Mouse (Mus musculus) inflammation-experienced regulatory T-cells, adult 6 months (primary cell): ENCODE results near the gene Higd1c. TPM values are rescaled to one million over a fixed set of nuclear protein-coding genes. Genes with fewer than 3 reads are reported as not detected.
"Not testable (repeated sequence)": the region's sequence is repeated elsewhere in the genome, so short reads cannot be mapped to it uniquely, and the experiment has no call there.

Experiments
- ATAC-seq: one replicate; pipeline ENCODE4 v1.8.0; 2017
- polyA plus RNA-seq, 3 experiments: library from polyadenylated mRNA; unstranded; fragments of 100-300 nt; shearing (Covaris generic); gene quantifications; one replicate each; pipeline ENCODE4 v1.2.1; 2017

Gene Higd1c
- polyA plus RNA-seq, 3 experiments from 2014 or later = not detected

DNA sequence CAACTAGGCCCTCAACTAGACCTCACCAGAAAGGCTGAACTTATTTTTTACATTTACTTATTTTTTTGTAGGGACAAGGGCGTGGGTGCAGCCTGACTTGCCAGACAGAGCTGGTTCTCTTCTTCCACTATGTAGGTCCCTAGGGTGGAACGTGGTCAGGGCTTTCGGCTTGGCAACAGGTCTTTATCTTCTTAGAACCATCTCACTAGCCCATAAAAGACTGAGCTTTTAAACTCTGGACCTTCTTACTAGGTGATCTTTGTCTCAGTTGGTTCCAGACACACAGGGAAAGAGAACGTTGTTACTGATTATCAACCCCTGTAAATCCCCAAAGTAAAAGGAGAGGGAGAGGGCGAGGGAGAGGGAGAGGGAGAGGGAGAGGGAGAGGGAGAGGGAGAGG is 49.0 kb downstream of the Higd1c start:
- ATAC-seq = no peak

DNA sequence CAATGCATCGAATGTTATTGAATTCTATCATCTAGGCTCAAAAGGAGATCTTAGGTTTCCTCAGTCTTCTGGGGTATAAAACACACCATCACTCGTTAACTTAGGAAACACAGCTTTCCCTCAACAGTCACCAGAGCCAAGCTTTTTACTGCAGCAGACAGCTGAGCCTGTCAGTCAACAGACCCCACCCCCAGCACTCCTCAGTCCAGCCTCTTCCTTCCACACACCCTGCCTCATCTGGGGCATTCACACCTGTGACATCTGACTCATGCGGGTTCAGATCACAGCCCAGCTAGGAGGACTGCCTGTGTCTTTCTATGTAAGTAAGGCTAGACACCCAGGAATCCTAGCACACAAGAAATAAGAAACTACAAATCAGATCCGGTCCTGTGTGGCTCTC is 49.7 kb downstream of the Higd1c start:
- ATAC-seq = peak; percentile 43

DNA sequence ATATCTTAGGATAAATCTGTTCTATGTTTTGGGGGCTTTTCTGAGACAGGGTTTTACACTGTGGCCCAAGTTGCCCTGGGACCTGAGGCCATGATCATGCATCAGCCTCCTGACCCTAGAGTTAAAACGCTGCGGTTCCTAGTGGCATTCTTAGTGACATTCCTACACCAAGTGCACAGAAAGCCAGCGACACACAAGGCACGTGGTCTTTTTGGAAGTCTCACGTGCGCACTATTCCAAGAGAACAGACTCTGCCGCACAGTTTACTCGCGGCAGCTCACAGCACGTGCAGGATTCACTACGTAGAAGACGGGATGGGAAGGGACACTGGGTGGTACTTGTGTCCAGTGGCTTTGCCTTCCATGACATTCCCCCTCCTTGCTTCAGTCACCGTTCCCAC is 50.6 kb downstream of the Higd1c start:
- ATAC-seq = no peak

DNA sequence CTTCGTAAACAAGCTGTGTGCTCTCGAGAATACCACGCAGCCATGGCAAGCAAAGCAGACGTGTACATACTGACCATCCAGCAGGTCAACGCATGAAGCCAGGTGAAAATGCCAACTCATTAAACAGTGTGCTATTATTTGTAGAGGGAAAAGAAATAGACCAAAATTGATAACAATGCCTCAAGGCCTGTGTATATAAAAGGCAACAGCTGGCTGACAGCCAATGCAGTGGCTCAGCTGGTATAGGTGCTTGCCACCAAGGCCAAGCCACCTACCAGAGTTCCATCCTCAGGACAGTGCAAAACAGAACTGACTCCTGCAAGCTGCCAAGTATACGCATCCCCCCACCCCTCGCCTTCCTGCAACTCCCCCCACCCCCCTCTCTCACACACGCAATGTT is 51.3 kb downstream of the Higd1c start:
- ATAC-seq = no peak

DNA sequence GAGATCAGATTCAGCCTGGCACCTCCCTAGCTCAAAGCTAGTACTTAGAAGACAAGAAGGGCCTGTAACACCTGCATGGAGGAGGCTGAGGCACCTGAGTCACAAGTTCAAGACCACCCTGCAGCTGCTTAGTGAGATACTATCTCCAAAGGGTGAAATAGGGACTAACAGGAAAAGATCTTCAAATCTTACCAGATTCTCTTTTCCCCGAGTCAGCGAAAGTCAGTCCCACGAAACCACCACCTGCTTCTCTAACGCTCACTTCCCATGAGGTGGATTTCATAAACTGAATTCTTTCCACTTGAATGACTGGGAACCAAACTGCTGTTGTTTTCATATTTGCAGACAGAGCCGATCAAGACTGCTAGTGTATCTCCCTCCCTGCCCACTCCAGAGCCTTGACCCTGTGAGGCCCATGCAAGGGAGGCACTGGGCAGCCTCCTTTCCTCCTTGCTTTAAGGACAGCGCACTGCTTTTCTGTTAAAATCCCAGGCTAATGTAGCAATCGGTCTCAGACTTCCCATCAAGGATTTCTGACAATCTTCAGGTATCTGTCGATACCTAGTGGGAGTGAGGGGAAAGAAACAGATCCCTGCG is 53.6 kb downstream of the Higd1c start:
- no peak for ATAC-seq

DNA sequence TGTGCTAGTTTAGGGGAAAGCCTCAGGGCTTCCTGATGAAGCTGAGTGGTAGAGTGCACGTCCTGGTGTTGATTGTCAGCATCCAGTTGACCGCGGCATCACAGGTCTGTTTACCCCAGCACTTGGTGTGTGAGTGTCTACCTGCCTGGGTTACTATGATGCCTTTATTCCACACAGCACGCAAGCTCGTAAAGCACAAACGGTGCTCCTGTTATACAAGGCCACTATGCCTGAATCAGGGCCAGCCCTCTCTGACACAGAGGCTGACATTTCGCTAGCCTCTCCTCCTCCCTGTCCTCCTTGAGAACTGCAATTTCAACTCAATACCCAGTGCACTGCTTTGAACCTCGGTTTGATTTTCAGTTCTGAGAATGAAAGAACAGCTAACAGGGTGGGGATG is 55.0 kb downstream of the Higd1c start:
- no peak for ATAC-seq

DNA sequence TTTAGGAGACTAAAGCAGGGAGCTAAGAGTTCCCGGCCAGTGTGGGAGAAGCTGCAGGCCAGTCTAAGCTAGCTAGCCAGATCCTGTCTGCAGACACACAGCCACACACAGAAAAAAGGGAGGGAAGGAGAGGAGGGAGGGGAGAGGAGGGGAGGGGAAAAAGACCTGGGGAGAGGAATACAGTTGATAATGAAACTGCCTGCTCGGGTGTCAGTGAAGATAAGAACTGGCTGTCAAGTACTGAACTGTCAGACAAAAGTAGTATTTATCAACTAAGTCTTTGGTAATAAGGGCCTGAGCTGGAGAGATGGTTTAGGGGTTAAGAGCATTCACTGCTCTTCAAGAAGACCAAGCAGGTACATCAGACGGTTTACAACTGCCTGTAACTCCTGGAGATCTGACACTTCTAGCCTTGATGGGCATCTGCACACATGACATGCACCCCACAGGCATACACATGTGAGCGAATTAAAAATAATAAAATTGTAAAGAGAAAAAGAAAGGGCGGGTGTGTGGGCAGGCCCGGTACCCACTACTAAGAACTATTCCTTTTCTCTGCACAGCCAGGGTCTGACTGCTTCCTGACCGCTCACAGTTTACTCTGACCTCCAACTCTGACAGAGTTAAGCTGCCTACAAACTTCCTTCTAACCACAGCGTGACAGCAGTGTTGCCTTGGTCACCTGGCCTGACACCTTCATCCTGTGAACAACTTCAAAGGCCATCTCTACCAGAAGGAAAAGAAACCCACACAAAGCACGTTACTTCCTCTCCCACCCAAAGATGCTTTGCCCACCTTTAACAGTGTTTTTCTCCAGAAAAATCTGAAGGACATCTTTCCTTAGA is 55.8 kb downstream of the Higd1c start:
- ATAC-seq = no peak

DNA sequence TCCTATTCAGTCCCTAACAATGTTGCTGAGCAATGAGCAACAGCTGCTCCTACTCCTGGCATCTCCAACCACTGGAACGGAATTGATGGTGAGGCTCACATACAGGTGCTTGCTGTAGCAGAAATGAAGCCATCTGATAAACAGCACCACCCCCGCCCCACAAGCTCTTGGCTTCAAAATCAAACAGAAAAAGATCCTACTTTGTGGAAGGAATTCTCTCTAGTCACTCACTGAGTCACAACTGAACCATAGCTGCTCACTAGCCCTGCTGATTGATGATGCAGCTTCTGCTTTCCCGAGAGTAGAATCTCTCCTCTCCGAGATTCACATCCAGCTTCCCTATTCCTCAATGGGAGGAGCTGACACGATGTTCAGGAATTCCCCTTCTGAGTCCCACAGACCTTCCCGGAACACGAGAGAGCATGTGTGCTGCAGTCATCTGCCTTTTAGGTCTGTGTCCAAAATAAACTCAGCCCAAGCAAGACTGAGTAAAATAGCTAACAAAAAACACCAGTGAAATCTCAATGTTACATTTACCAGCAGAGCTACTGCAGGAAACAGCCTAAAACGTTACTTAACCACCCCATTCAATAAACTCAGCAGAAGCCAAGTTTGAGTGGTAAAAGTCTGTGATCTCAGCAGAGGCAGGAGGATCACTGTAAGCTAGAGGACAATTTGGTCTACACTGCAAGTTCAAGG is 56.9 kb downstream of the Higd1c start:
- ATAC-seq = no peak

DNA sequence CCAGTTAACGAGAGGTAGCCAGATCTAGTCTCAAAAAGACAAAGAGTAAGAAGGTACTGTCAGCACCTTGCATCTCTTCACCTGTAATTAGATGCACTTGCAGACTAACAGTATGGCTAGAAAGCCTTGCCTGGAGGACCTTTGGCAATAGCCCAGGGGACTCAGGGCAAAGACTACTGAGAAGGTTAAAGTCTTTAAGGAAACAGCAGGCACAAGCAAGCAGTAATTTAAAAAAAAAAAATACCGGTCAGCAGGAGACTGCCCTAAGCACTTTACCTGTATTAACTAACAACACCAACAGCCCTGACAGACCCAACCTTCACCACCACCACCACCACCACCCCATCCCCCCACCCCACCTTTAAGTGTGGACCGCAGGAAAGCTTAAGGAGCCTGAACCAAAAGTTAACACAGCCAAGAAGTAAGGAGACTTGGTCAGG is 57.4 kb downstream of the Higd1c start, which contains the start of gene Gm5475:
Gene Gm5475, plus strand, starts transcription at position 390 of the 440 bp plus-strand sequence.
- ATAC-seq = not testable (repeated sequence)

DNA sequence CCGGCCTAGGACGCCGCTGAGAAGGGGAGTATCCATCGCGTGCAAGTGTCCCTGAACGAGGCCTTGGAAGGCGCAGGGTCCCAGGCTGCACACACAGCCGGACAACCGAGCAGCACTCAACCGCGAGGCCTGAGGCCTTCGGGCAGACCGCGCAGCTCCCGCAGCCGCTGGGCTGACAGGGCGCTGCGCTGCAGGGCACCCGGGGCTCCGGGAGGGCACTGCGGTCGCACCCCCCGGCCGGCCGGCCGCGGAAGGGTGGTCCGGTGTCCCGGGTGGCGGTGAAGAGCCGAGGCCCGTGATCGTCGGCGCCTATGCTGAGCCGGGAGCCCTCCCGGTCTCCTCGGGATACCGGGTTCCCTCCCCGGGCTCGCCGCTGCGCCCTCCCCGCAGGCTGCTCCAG is 58.1 kb downstream of the Higd1c start:
- ATAC-seq = no peak

DNA sequence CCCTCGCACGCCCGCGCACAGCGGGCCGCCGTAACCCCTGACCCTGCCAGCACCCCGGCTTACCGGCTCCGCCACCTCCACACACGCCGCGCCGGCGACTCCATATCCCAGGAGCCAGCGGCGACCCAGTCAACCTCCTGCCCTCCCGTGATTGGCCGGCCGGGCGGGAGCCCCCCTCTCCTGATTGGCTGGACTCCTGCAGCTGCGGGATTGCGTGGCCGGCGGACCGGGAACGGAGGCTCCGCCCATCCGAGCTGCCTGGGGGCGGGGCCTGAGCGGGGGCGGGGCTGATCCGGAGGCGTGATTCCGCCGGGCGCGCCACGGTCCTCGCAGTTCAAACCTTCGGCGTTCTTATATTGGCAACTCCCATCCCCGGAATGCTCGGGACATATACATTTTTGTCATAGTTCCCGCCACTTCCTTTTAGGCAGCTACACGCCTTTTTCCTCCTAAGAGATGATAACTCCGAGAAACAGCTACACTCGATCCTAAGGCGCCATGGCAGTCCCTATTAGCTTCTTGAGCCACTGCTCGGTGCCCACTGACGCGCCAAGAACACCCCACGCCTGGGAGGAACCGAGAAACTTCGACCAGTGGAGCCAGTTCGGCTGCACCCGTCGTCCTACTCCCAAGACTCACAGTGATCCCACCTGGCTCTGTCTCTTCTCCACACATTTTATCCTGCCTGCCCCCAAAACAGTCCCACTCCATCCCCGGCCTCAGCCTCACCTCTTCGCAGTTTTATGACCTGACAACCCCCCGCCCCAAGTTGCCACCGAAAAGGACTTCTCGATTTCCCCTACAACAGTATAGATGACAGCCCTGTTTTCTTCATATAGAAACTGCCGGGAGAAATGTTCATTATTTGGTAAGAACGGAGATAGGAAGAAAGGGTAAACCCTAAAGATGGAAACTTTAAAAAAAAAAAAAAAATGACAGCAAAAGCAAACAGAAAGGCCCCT is 58.8 kb downstream of the Higd1c start:
- peak; percentile 81 for ATAC-seq

DNA sequence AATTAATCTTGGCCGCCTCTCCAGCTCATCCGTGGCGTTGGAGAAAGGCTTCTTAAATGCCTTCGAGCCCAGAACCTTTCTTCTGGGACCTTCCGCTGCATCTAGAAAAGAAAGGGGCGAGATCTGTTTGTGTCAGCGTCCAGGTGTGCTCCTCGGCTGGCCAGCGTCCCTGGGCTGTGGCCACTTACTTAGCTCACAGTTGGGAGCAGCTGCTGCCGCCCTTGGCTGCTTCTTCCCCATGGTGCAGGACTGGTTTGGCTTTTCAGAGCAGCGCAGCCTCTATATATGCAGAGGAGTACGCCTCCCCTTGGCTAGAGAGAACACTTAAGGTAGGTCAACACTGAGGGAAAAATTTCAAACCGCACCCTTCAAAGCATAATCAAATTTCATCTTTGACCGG is 59.6 kb downstream of the Higd1c start:
- peak; percentile 5 for ATAC-seq

DNA sequence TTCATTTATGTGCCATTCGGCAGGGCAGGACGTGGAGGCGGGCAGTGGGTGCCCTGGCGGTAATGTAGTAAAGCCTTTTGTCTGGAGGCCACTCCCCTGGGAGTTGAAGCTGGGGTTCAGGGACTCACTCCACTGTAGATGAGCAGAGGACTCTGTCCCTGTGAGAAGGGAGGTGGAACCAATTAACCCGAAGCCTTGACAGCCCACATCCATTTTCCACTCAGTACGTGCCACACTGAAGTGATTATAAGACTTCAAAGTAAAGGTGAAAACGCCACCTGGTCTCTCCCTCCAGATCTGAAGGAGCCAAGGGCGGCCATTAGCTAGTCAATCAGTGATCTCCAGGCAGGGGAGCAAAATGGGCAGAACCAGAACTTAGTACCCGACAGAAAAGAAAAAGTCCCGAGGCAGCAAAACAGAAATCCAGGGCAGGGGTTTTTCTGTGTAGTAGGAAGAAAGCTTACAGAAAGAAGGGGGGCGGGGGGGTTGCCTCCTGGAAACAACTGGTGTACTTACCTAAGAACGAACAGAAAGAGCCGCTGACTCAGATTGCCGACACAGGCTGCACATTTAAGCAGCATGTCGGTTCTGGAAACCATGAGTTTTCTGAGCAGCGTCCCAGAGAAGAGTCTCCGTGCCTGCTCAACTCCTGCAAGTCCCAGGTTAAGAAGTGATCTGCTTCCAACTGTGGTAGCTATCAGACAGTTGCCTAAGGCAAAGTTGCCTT is 60.2 kb downstream of the Higd1c start, which contains the start of gene Slc11a2:
Gene Slc11a2, minus strand, starts transcription at position 677 of the 727 bp plus-strand sequence.
- peak; percentile 15 for ATAC-seq

DNA sequence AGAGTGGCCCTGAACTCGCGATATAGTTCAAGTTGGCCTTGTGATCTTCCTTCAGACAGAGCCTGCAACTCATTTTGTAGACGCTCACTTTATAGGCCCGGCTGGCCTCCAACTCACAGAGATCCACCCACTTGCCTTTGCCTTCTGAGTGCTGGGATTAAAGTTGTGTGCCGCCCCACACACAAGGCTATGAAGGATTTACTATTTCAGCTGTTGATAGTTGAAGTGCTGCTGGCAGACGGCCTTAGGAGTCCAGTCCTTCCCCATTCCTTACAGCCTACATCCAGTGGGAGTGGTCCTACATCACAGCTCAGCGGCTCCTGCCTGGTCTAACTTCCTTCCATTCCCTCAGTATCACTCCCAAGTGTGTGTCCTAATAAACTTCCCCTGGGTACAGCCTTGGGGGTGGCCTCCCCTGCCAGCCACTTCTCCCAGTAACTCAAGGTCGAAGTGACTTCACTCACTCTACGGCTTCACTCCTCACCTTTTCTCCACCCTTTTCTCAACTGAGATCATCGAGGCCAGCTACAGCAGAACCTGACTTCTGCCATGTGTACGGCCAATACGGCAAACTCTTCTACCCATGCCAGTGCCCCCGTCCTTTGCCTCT is 64.1 kb downstream of the Higd1c start:
- no peak for ATAC-seq

DNA sequence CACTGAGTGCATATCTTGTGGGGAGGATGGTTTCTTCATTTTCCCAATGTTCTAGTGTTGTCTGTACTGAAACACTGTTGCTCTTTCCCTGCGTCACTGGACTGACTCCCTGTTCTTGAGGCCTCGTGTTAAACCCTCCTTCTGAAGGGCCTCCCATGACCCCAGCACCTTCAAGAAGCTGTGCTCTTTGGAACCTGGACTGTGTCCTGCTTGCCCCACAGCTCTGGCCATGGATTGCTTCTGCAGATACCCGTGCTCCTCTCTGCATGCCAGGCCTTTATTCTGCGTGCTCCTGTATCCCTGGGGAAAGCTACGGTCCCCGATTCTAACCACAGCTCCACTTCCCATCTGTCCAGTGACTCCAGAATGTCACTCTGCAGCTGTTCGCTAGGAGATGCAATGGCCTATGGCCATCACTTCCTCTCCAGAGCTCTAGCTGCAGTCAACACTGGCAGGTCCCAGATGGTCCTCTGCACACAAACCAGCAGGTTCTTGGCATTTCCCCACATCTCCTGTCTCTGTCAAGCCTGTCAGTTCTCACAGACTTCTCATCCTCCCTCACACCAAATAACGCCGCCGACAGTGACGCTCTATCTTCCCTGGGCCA is 65.7 kb downstream of the Higd1c start:
- ATAC-seq = no peak

DNA sequence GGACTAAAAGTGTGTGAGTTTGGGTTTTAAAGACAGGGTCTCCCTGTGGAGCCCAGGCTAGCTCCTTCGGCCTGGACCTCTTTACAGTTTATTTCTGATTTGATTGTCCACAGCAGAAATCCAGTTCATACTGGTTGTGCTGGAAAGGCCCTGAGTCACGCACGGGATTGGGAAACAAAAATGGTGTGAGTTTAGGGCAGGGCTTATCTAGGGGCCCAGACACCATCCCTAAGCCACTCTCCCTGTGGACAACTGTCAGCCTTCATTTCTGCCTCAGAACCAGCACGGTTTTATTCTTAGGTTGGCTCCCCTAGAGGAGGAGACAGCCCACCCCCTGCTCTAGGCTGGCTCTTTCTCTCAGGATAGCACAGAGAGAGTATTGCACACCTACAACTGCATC is 68.9 kb downstream of the Higd1c start:
- ATAC-seq = no peak
